Mouse (Mus musculus) midbrain, embryonic 14.5 days (tissue): Measurements from ENCODE around the gene Pdxdc1. TPM values are rescaled to one million over a fixed set of nuclear protein-coding genes. Genes with fewer than 3 reads are reported as not detected.

ENCODE experiments used
- ATAC-seq: fragments of 200-750 bp; cut with Nextera tagmentation; 2 replicates; pipeline ENCODE4 v1.8.0; 2017; ENCODE audit warnings: moderate number of reproducible peaks, moderate library complexity; ENCODE audit not compliant: low FRiP score, low TSS enrichment
- DNase-seq: peaks from one replicate; pipeline ENCODE4 v3.0.0-alpha.2; 2015
- H3K27ac ChIP-seq: fragments of 300-500 bp; sonication (generic); replicated peaks from 2 replicates; pipeline ENCODE4 v1.5.1; 2014; ENCODE audit warnings: mild to moderate bottlenecking, low read depth, low read length, moderate library complexity
- H3K27me3 ChIP-seq: fragments of 300-500 bp; sonication (generic); 2 replicates; pipeline ENCODE4 v1.6.1; 2014; ENCODE audit warnings: low read length, control low read depth, mixed read lengths; ENCODE audit not compliant: control insufficient read depth, insufficient read depth
- H3K36me3 ChIP-seq: fragments of 300-500 bp; sonication (generic); 2 replicates; pipeline ENCODE4 v1.6.1; 2014; ENCODE audit warnings: low read length, control low read depth; ENCODE audit not compliant: control insufficient read depth, insufficient read depth
- H3K4me1 ChIP-seq: fragments of 300-500 bp; sonication (generic); 2 replicates; pipeline ENCODE4 v1.6.1; 2014; ENCODE audit warnings: mild to moderate bottlenecking, antibody characterized with exemption, low read length, control low read depth; ENCODE audit not compliant: control insufficient read depth, insufficient read depth
- H3K4me2 ChIP-seq: fragments of 300-500 bp; sonication (generic); 2 replicates; pipeline ENCODE4 v1.6.1; 2014; ENCODE audit warnings: mild to moderate bottlenecking, low read length, moderate library complexity
- H3K4me3 ChIP-seq: fragments of 300-500 bp; sonication (generic); replicated peaks from 2 replicates; pipeline ENCODE4 v1.5.1; 2014; ENCODE audit warnings: low read depth, low read length
- H3K9ac ChIP-seq: fragments of 300-500 bp; sonication (generic); replicated peaks from 2 replicates; pipeline ENCODE4 v1.6.1; 2014; ENCODE audit warnings: mild to moderate bottlenecking, low read length, moderate library complexity
- H3K9me3 ChIP-seq: fragments of 300-500 bp; sonication (generic); 2 replicates; pipeline ENCODE4 v1.6.1; 2016; ENCODE audit warnings: low read length, control low read depth, mixed read lengths; ENCODE audit not compliant: control insufficient read depth
- WGBS: fragments of 180-500 bp; shearing (Covaris S2); extraction: QIAGEN DNeasy Blood & Tissue Kit; methylation state at CpG from one replicate; pipeline ENCODE4 v1.1.7; 2014; 5-methylcytosine and 5-hydroxymethylcytosine counted together
- polyA plus RNA-seq: library from polyadenylated mRNA; unstranded; fragments of >200 nt; fragmentation: Nextera tagmentation; extraction: Ambion mirVana; gene quantifications from 2 replicates; pipeline ENCODE4 v1.2.1, GENCODE M21; 2014

Gene Pdxdc1
- polyA plus RNA-seq, 1 experiment from 2014 or later: 77.8 TPM

- H3K9ac ChIP-seq: no peak overlapping the region
- peaks cover 11% of the 10 kb centered on the region for H3K4me1 ChIP-seq
- DNase-seq: no peak
- no peak overlapping the region for H3K4me2 ChIP-seq
- no peaks in the 10 kb centered on the region for H3K9me3 ChIP-seq
- no peak overlapping the region for H3K27ac ChIP-seq
- H3K27me3 ChIP-seq: no peaks in the 10 kb centered on the region
- no peak overlapping the region for H3K4me3 ChIP-seq
- 87% methylated on average over 2 of the region's 2 CpGs for WGBS
- no peak for ATAC-seq
- H3K36me3 ChIP-seq: no peaks in the 10 kb centered on the region
Measured at GRCm38 (mm10) chr16:13898981-13899380, 4.0 kb downstream of the Pdxdc1 start.

GRCm38 (mm10) chr16:13896357-13896756, 6.6 kb downstream of the Pdxdc1 start:
- DNase-seq: no peak
- Histone ChIP-seq H3K9ac (no peak overlapping the region), H3K27me3 (no peaks in the 10 kb centered on the region), H3K27ac (no peak overlapping the region), H3K4me1 (peaks cover 1% of the 10 kb centered on the region; the same call in 1 of the 2 replicates), H3K4me2 (no peak overlapping the region), H3K36me3 (no peaks in the 10 kb centered on the region), H3K9me3 (no peaks in the 10 kb centered on the region), H3K4me3 (no peak overlapping the region)
- WGBS: 89% methylated on average over 3 of the region's 3 CpGs
- ATAC-seq: no peak

- Histone ChIP-seq H3K4me2 (no peak overlapping the region), H3K9me3 (no peaks in the 10 kb centered on the region), H3K27ac (no peak overlapping the region), H3K36me3 (no peaks in the 10 kb centered on the region), H3K9ac (no peak overlapping the region), H3K27me3 (no peaks in the 10 kb centered on the region), H3K4me3 (no peak overlapping the region), H3K4me1 (no peaks in the 10 kb centered on the region)
- DNase-seq (no peak), ATAC-seq (no peak)
- 94% methylated on average over 3 of the region's 3 CpGs for WGBS
Measured at GRCm38 (mm10) chr16:13895740-13896139, 7.2 kb downstream of the Pdxdc1 start.

DNA sequence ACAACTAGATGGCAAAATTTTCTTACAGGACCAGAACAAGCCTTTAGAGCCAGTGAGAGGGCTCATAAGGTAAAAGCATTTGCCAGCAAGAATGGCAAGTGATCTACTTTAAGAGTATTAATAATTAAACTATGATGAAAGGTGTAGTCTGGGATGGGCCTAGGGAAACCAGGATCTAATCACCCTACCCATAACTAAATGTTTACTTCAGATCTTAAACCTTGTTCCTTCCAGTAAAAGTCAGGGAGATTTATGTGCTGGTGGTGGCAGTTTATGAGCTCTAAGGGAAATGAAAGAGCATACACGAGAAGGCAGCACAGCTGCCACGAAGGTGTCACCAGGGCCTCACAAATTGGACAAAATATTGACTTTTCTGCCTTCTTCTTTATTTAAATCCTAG, 8.8 kb downstream of the Pdxdc1 start:
- no peaks in the 10 kb centered on the region for H3K36me3 ChIP-seq
- no peak overlapping the region for H3K4me3 ChIP-seq
- WGBS: 90% methylated on average over 2 of the region's 2 CpGs
- H3K27ac ChIP-seq: no peak overlapping the region
- H3K4me2 ChIP-seq: no peak overlapping the region
- DNase-seq (no peak), ATAC-seq (no peak)
- H3K4me1 ChIP-seq: no peaks in the 10 kb centered on the region
- no peaks in the 10 kb centered on the region for H3K9me3 ChIP-seq
- no peak overlapping the region for H3K9ac ChIP-seq
- H3K27me3 ChIP-seq: no peaks in the 10 kb centered on the region

- Histone ChIP-seq H3K4me2 (no peak overlapping the region), H3K36me3 (no peaks in the 10 kb centered on the region), H3K27ac (no peak overlapping the region), H3K4me1 (no peaks in the 10 kb centered on the region), H3K27me3 (no peaks in the 10 kb centered on the region), H3K9me3 (no peaks in the 10 kb centered on the region), H3K9ac (no peak overlapping the region), H3K4me3 (no peak overlapping the region)
- ATAC-seq (no peak), DNase-seq (no peak)
Measured at GRCm38 (mm10) chr16:13892850-13893249, 10.1 kb downstream of the Pdxdc1 start.

GRCm38 (mm10) chr16:13890449-13890848, 12.5 kb downstream of the Pdxdc1 start:
- Histone ChIP-seq H3K4me1 (no peaks in the 10 kb centered on the region), H3K27me3 (no peaks in the 10 kb centered on the region), H3K4me3 (no peak overlapping the region), H3K9ac (no peak overlapping the region), H3K9me3 (no peaks in the 10 kb centered on the region), H3K36me3 (no peaks in the 10 kb centered on the region), H3K4me2 (no peak overlapping the region), H3K27ac (no peak overlapping the region)
- DNase-seq (no peak), ATAC-seq (no peak)
- 85% methylated on average over 2 of the region's 2 CpGs for WGBS

GRCm38 (mm10) chr16:13883094-13883774, 19.7 kb downstream of the Pdxdc1 start:
- no peak for ATAC-seq

DNA sequence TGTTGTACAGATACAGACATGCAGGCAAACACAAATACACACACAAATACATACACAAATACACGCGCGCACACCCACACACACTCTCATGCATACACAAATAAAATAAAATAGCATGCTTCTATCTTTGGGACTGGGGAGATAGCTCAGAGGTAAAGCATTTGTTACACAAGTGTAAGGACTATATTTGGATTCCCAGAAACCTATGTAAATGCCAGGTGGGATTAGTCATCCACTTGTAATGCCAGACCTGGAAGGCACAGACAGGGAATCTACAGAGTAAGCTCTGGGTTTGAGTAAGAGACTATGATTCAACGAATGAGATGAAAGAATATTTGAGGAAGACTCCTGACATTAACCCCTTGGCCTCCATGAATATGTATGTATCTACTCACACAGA, 27.4 kb downstream of the Pdxdc1 start:
- no peak overlapping the region for H3K27ac ChIP-seq
- H3K27me3 ChIP-seq: no peaks in the 10 kb centered on the region
- 94% methylated on average over 4 of the region's 4 CpGs for WGBS
- H3K9me3 ChIP-seq: no peaks in the 10 kb centered on the region
- ATAC-seq (no peak), DNase-seq (no peak)
- no peak overlapping the region for H3K9ac ChIP-seq
- H3K4me3 ChIP-seq: no peak overlapping the region
- H3K4me1 ChIP-seq: no peaks in the 10 kb centered on the region
- H3K4me2 ChIP-seq: no peak overlapping the region
- H3K36me3 ChIP-seq: peaks cover 41% of the 10 kb centered on the region

More at GRCm38 (mm10) chr16:13883094-13883774, 19.7 kb downstream of the Pdxdc1 start:
- no peak for DNase-seq
- Histone ChIP-seq H3K36me3 (peaks cover 10% of the 10 kb centered on the region), H3K27me3 (no peaks in the 10 kb centered on the region), H3K9ac (no peak overlapping the region), H3K9me3 (no peaks in the 10 kb centered on the region), H3K27ac (no peak overlapping the region), H3K4me1 (no peaks in the 10 kb centered on the region), H3K4me3 (no peak overlapping the region), H3K4me2 (no peak overlapping the region)
- 86% methylated on average over 3 of the region's 3 CpGs for WGBS

DNA sequence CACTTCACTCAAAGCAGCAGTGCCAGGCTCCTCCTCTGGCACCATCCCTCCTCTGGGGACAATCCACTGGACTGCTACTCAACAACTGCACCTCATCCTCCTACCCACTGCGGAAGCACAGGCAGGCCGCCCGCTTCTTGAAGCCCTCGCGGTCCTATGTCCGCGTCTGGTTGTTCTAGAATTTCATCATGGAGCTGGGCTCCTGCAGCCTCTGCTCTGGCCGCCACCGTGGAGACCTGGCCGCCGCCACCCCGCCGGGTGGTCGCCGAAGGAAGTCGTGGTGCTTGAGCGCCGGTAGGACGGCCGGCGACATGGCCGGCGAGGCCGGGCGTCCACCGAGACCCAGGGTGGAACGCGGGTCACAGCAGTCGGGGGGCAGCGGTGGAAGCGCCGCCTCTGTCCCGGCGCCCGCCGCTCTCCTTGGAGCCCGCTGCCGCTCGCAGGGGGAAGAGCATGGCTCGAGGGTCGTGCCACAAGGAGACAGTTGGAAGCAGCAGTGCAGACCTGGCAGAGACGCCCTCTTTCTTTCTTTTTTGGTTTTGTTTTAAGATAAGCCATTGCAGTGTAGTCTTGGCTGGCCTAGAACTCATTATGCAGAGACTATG, 34.9 kb downstream of the Pdxdc1 start:
- Histone ChIP-seq H3K4me2 (peak overlapping the region; percentile 49), H3K4me3 (peak overlapping the region; percentile 30), H3K36me3 (peaks cover 22% of the 10 kb centered on the region), H3K4me1 (no peaks in the 10 kb centered on the region), H3K27ac (peak overlapping the region; percentile 26; the same call in 1 of the 2 replicates), H3K9me3 (no peaks in the 10 kb centered on the region), H3K9ac (peak overlapping the region; percentile 34), H3K27me3 (no peaks in the 10 kb centered on the region)
- 5% methylated on average over 42 of the region's 42 CpGs for WGBS
- peak; percentile 62 for ATAC-seq
- DNase-seq: peak; percentile 33
